Mouse (Mus musculus) neural tube, embryonic 11.5 days (tissue): ENCODE data around the gene Lrrc39. TPM values are rescaled to one million over a fixed set of nuclear protein-coding genes. Genes with fewer than 3 reads are reported as not detected.
A peak's percentile ranks its signal among the peaks of the same experiment; 100 is the strongest.
"Not testable (repeated sequence)": the region's sequence is repeated elsewhere in the genome, so short reads cannot be mapped to it uniquely, and the experiment has no call there.

Experiments
- ATAC-seq: fragments of 200-750 bp; cut with Nextera tagmentation; 2 replicates; pipeline ENCODE4 v1.8.0; 2017; ENCODE audit warnings: moderate number of reproducible peaks, mild to moderate bottlenecking, moderate TSS enrichment, moderate library complexity; ENCODE audit not compliant: insufficient read depth, low FRiP score, low TSS enrichment
- DNase-seq: peaks from one replicate; pipeline ENCODE4 v3.0.0-alpha.2; 2015; ENCODE audit warnings: low spot score
- H3K27ac ChIP-seq: fragments of 300-500 bp; sonication (generic); 2 replicates; pipeline ENCODE4 v1.5.1; 2014; ENCODE audit warnings: low read depth, mild to moderate bottlenecking, low read length
- H3K27me3 ChIP-seq: fragments of 300-500 bp; sonication (generic); 2 replicates; pipeline ENCODE4 v1.6.1; 2014; ENCODE audit warnings: mild to moderate bottlenecking, low read length, mixed read lengths; ENCODE audit not compliant: control insufficient read depth, insufficient read depth
- H3K36me3 ChIP-seq: fragments of 300-500 bp; sonication (generic); 2 replicates; pipeline ENCODE4 v1.6.1; 2014; ENCODE audit warnings: mild to moderate bottlenecking, low read length, moderate library complexity, mixed read lengths; ENCODE audit not compliant: control insufficient read depth, insufficient read depth
- H3K4me1 ChIP-seq: fragments of 300-500 bp; sonication (generic); 2 replicates; pipeline ENCODE4 v1.6.1; 2014; ENCODE audit warnings: low read length, mixed read lengths; ENCODE audit not compliant: control insufficient read depth, insufficient read depth
- H3K4me2 ChIP-seq: fragments of 300-500 bp; sonication (generic); 2 replicates; pipeline ENCODE4 v1.6.1; 2014; ENCODE audit warnings: low read depth, mild to moderate bottlenecking, moderate library complexity
- H3K4me3 ChIP-seq: fragments of 300-500 bp; sonication (generic); 2 replicates; pipeline ENCODE4 v1.5.1; 2014; ENCODE audit warnings: low read depth, low read length
- H3K9ac ChIP-seq: fragments of 300-500 bp; sonication (generic); 2 replicates; pipeline ENCODE4 v1.6.1; 2014; ENCODE audit warnings: mild to moderate bottlenecking, low read length
- H3K9me3 ChIP-seq: fragments of 300-500 bp; sonication (generic); 2 replicates; pipeline ENCODE4 v1.6.1; 2016; ENCODE audit warnings: low read length; ENCODE audit not compliant: control insufficient read depth
- WGBS: fragments of 180-500 bp; shearing (Covaris S2); extraction: QIAGEN DNeasy Blood & Tissue Kit; methylation state at CpG from one replicate; pipeline ENCODE4 v1.1.7; 2014; 5-methylcytosine and 5-hydroxymethylcytosine counted together
- polyA plus RNA-seq: library from polyadenylated mRNA; unstranded; fragments of >200 nt; fragmentation: Nextera tagmentation; extraction: Ambion mirVana; gene quantifications from 2 replicates; pipeline ENCODE4 v1.2.1, GENCODE M21; 2014

The Lrrc39 gene
- polyA plus RNA-seq, 1 experiment from 2014 or later, result 0.65 TPM

- Histone ChIP-seq H3K27me3 (no peaks in the 10 kb centered on the region), H3K27ac (no peak overlapping the region), H3K4me3 (no peak overlapping the region), H3K9ac (no peak overlapping the region), H3K4me1 (no peaks in the 10 kb centered on the region), H3K9me3 (no peaks in the 10 kb centered on the region), H3K36me3 (no peaks in the 10 kb centered on the region), H3K4me2 (no peak overlapping the region)
- ATAC-seq (no peak), DNase-seq (no peak)
- WGBS, result 95% methylated on average over 5 of the region's 5 CpGs
Measured at GRCm38 (mm10) chr3:116547430-116547829, 15.3 kb upstream of the Lrrc39 start.

GRCm38 (mm10) chr3:116551362-116551761 lies 11.4 kb upstream of the Lrrc39 start:
- Histone ChIP-seq H3K4me1 (no peaks in the 10 kb centered on the region), H3K4me3 (no peak overlapping the region), H3K36me3 (no peaks in the 10 kb centered on the region), H3K9me3 (no peaks in the 10 kb centered on the region), H3K4me2 (no peak overlapping the region), H3K27me3 (no peaks in the 10 kb centered on the region), H3K27ac (no peak overlapping the region), H3K9ac (no peak overlapping the region)
- DNase-seq (no peak), ATAC-seq (no peak)
- 96% methylated on average over 5 of the region's 5 CpGs for WGBS

- not testable (repeated sequence) for ATAC-seq, H3K27me3 ChIP-seq, H3K4me2 ChIP-seq, DNase-seq, H3K27ac ChIP-seq, H3K4me1 ChIP-seq, H3K36me3 ChIP-seq, H3K9me3 ChIP-seq, H3K9ac ChIP-seq, H3K4me3 ChIP-seq
- WGBS, result 93% methylated on average over 13 of the region's 14 CpGs
Measured at GRCm38 (mm10) chr3:116561315-116561714, 1.5 kb upstream of the Lrrc39 start.

- Histone ChIP-seq H3K27ac (no peak overlapping the region), H3K4me3 (no peak overlapping the region), H3K9me3 (no peaks in the 10 kb centered on the region), H3K27me3 (no peaks in the 10 kb centered on the region), H3K36me3 (no peaks in the 10 kb centered on the region), H3K4me2 (no peak overlapping the region), H3K4me1 (no peaks in the 10 kb centered on the region), H3K9ac (no peak overlapping the region)
- ATAC-seq (no peak), DNase-seq (no peak)
- WGBS, result 87% methylated on average over 7 of the region's 7 CpGs
Measured at GRCm38 (mm10) chr3:116563095-116563492, 321 bp downstream of the Lrrc39 start.

- Histone ChIP-seq H3K4me1 (no peaks in the 10 kb centered on the region), H3K4me3 (no peak overlapping the region), H3K27ac (no peak overlapping the region), H3K36me3 (no peaks in the 10 kb centered on the region), H3K4me2 (no peak overlapping the region), H3K27me3 (no peaks in the 10 kb centered on the region), H3K9me3 (no peaks in the 10 kb centered on the region), H3K9ac (no peak overlapping the region)
- 77% methylated on average over 2 of the region's 2 CpGs for WGBS
- ATAC-seq, result no peak
- no peak for DNase-seq
Measured at GRCm38 (mm10) chr3:116570628-116571027, 7.9 kb downstream of the Lrrc39 start.

GRCm38 (mm10) chr3:116577286-116577685 lies 14.5 kb downstream of the Lrrc39 start:
- Histone ChIP-seq H3K27ac (no peak overlapping the region), H3K4me2 (no peak overlapping the region), H3K4me1 (no peaks in the 10 kb centered on the region), H3K27me3 (no peaks in the 10 kb centered on the region), H3K36me3 (0 out of 2 replicates have a peak, but pooled peaks cover 3% of the 10 kb centered on the region), H3K4me3 (no peak overlapping the region), H3K9me3 (no peaks in the 10 kb centered on the region), H3K9ac (no peak overlapping the region)
- 75% methylated on average over 3 of the region's 3 CpGs for WGBS
- DNase-seq (no peak), ATAC-seq (no peak)

- Histone ChIP-seq H3K9me3 (no peaks in the 10 kb centered on the region), H3K4me1 (no peaks in the 10 kb centered on the region), H3K27me3 (no peaks in the 10 kb centered on the region), H3K4me3 (no peak overlapping the region), H3K27ac (no peak overlapping the region), H3K36me3 (peaks cover 11% of the 10 kb centered on the region), H3K9ac (no peak overlapping the region), H3K4me2 (no peak overlapping the region)
- ATAC-seq (no peak), DNase-seq (no peak)
- WGBS, result 95% methylated on average over 9 of the region's 9 CpGs
Measured at GRCm38 (mm10) chr3:116582201-116582600, 19.4 kb downstream of the Lrrc39 start.

GRCm38 (mm10) chr3:116594076-116594727 lies 31.4 kb downstream of the Lrrc39 start:
- Histone ChIP-seq H3K4me2 (peak overlapping the region; percentile 53), H3K36me3 (peaks cover 2% of the 10 kb centered on the region; the same call in 1 of the 2 replicates), H3K27me3 (no peaks in the 10 kb centered on the region), H3K4me3 (peak overlapping the region; percentile 82), H3K9ac (peak overlapping the region; percentile 57), H3K9me3 (no peaks in the 10 kb centered on the region), H3K4me1 (no peaks in the 10 kb centered on the region), H3K27ac (peak overlapping the region; percentile 76; the same call in 1 of the 2 replicates)
- WGBS, result 3% methylated on average over 22 of the region's 22 CpGs
- ATAC-seq, result peak; percentile 74
- DNase-seq, result no peak
